Mouse (Mus musculus): ENCODE data around the gene Dstyk.

The Dstyk gene

DNA sequence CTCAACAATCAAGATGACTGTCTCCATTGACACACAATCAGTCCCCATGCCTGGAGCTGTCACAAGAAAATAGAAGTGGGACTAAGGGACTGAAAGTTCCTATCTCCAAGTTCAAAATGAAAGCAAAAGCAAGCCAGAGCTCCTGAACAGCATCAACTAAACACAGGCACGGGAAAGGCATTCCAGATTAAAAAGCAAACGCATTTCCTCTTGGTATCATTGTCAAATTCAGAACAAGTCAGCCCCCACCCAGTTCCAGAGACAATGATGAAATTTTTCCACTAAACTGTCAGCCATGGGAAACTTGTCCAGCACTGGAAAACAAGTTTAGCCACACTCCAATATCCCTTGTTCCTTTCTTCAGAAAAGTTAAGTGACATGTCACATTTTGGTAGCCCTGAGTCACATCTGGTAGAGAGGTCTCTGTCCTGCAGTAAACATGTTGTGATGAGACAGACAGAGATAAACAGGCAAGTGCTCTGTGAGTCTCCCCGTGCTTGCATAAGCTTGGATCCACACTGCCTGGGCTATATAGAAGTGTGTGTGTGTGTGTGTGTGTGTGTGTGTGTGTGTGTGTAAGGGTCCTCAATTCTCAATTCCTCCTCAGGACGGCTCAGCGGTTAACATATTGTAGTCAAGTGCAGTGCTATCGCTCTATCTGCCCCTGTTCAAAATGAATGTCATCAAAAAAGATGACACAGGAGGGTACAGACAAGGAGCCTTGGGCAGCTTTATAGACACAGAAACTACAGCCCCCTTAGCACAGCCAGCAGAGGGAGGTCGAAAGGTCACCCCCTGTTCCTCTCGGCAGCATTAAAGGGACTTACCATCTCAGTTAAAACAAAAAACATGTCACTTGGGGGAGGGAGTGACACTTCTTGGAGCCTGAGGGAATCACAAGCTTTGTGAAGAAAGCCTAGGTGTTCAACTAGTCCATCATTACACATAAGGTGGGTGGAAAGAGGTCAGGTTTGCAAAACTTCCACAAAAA is 28.2 kb upstream of the Dstyk start:
- no peak for DNase-seq

- DNase-seq = peak; percentile 64 to 69
These were observed 27.3 kb upstream of the Dstyk start for GRCm38 (mm10) chr1:132389886-132390585.

DNA sequence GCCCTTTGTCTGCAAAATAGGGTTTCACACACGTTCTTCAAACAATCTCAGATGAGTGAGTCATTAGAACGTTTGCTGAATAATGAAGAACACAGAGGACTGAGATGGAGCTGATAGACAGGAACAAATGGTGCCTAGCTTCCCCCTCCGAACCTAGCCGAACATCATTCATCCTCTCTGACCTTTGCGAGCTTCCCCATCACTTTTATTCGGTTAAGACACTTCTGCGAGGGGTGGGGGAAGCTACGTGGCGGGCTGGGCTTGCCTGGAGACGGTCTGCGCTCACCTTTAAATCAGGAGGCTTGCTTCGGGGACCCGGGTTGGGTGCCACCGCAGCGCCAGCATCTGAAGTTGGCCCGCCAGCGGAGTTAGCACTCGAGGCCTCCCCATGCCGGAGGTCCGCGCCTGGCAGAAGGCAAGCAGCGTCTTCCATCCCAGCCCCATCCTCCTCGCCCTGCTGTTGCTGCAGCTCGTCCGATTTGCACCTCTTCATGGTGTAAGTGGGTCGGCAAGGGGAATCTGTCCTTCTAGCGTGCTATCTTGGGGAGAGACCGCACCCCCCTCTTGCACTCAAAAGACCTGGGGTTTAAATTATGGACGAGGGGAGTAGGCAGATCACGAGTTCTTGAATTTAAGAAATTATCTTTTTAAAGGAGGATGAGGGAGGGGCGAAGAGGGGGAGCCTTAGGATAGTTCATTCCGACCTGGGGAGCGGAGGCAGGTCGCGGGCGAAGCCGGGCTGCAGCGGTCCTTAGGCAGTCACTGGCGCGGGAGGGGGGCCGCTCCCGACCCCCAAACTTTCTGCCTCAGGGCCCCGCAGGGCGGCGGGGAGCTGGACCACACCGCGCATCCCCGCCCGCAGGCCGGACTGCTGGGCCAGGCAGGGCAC is 26.4 kb upstream of the Dstyk start, which contains the start of gene Tmcc2:
Tmcc2 (minus strand) TSS at position 591 of the 889 bp plus-strand sequence.
- no peak for DNase-seq

- peak in 1 of 2 experiments; percentile 28 for DNase-seq
These were observed 25.8 kb upstream of the Dstyk start for GRCm38 (mm10) chr1:132391580-132392022.

- no peak for DNase-seq
These were observed 24.5 kb upstream of the Dstyk start for GRCm38 (mm10) chr1:132392872-132393271.

GRCm38 (mm10) chr1:132396705-132397104 is 20.6 kb upstream of the Dstyk start:
- DNase-seq = no peak

DNA sequence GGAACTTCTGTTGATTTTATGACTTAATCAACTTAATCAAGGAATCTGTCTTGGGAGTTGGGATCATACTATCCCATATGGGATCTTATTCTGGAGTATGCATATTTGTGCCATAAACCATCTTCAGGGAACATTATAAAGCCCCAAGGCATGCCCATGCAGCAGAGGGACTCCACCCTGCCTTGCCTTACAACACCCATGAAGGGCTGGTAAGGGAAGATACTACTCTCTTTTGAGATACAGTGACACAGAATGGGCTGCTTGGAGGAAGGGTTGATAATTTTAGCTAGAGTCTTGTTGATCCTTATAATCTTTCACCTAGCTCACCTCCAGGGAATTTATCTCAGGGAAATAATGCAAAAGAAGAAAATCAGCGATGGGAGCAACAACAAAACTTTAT is 16.8 kb upstream of the Dstyk start:
- DNase-seq = no peak

- no peak for DNase-seq
These were observed 15.5 kb upstream of the Dstyk start for GRCm38 (mm10) chr1:132401843-132402242.

DNA sequence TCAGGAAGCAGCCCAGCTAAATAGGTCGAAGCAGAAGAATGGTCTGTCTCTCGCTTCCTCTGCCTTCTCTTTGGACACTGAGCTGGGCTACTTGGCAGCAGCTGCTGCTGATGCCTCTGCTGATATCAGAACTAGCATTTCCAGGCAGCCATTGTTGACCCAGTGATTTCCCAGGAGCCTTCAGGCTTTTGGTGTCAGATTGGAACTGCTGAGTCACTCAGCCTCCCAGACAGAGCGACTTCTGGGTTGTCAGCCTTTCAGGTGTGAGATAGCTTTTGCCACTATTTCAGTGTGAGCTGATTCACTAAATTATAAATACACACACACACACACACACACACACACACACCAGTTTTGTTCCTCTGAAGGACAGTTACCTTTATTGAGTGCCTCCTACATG is 6.7 kb upstream of the Dstyk start:
- no peak for DNase-seq

- no peak for DNase-seq
These were observed 962 bp upstream of the Dstyk start for GRCm38 (mm10) chr1:132416244-132416942.

DNA sequence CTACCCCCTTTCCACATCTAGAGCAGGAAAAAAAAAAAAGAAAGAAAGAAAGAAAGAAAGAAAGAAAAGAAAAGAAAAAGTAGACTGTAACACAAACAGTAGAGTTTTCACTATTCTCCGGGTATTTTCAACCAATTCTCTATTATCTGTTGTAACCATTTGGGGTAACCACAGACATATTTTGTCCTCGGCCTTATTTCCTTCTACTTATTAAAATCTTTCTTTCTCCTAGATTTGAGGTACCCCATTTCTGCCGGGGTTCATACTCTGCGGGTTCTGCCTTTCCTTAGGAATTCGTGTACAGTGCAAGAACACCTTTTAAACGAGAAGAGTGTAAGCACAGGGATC is 438 bp upstream of the Dstyk start:
- DNase-seq = no peak

- DNase-seq = no peak
These were observed 2.9 kb downstream of the Dstyk start for GRCm38 (mm10) chr1:132420206-132420605.

GRCm38 (mm10) chr1:132420662-132421061 is 3.3 kb downstream of the Dstyk start:
- no peak for DNase-seq

DNA sequence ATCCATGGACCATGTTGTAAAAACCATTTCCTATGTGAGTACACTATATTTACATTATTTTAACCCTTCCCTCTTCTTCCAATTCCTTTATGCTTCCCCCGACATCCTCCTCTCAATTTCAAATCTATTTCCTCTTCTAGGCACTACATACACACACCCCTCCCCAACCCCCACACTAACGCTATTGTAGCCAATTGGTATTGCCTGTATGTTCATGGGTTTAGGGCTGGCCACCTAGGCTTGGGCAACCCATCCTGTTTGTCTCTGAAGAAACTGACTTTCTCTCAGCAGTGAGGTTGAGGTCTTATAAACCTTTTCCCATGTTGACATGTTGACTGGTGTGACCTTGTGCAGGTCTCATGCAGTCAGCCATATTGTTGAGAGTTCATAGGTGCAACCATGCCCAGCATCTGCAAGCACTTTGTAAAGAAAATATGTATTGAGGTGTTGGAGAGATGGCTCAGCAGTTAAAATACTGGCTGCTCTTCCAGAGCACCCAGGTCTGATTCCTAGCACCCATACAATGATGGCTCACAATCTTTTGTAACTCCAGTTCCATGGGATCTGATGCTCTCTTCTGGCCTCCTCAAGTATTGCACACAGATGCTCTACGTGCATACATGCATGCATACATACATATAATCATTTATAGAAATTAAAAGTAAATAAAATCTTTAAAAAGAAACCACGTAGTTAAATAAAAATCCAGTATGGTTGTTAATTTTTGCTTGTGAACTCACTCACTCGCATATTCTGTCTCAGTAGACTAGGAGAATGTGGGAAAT is 5.7 kb downstream of the Dstyk start:
- DNase-seq = no peak

- no peak for DNase-seq
These were observed 8.2 kb downstream of the Dstyk start for GRCm38 (mm10) chr1:132425600-132425999.

DNA sequence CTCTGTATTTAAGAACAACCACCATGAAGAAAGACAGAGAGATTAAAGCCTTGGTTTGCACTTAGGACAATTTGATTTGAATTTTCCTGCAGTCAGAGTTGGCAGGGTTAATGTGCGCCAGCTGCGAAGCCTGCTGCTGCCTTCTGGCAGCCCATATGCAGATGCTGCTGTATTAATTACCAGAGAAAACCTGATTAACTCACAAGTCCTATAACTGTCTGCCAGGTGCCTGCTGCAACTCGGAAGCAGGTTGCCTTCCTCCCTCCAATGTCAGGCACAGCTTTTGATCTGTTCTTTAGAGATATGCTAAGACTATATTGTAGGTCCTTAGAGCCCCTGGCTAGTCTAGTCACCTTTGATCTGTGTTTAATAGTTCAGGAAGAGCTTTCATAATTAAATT is 13.5 kb downstream of the Dstyk start:
- no peak for DNase-seq

- DNase-seq = peak; percentile 50 to 71
These were observed 14.4 kb downstream of the Dstyk start for GRCm38 (mm10) chr1:132431716-132432115.

GRCm38 (mm10) chr1:132433349-132433748 is 16.0 kb downstream of the Dstyk start:
- DNase-seq = no peak

DNA sequence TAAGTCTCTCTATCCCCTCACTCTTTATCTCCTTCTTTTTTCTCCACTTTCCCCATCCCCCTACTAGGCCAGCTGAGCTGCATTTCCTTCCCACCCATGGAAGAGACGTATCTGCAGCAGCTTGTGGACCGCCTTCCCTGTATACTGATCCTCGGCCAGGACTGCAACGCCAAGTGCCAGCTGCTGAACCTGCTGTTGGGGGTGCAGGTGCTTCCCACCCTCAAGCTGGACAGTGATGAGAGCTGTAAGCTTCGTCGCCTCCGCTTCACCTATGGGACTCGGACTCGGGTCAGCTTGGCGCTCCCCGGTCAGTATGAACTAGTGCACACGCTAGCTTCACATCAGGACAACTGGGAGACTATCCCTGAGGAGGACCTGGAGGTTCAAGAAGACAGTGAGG is 16.7 kb downstream of the Dstyk start:
- no peak for DNase-seq

- no peak for DNase-seq
These were observed 19.1 kb downstream of the Dstyk start for GRCm38 (mm10) chr1:132436320-132436958.

- no peak for DNase-seq
These were observed 19.6 kb downstream of the Dstyk start for GRCm38 (mm10) chr1:132436960-132437359.

Data from kidney, adult 8-10 months (tissue).